Mouse (Mus musculus) midbrain, embryonic 16.5 days (tissue): ENCODE measurements around the gene Fgfr2. TPM values are rescaled to one million over a fixed set of nuclear protein-coding genes. Genes with fewer than 3 reads are reported as not detected.
A peak's percentile ranks its signal among the peaks of the same experiment; 100 is the strongest.

Experiments used
- ATAC-seq: fragments of 200-750 bp; cut with Nextera tagmentation; 2 replicates; pipeline ENCODE4 v1.8.0; 2017; ENCODE audit warnings: moderate TSS enrichment
- H3K27ac ChIP-seq: fragments of 300-500 bp; sonication (generic); 2 replicates; pipeline ENCODE4 v1.5.1; 2014; ENCODE audit warnings: mild to moderate bottlenecking, low read length, mixed read lengths
- H3K27me3 ChIP-seq: fragments of 300-500 bp; sonication (generic); 2 replicates; pipeline ENCODE4 v1.6.1; 2014; ENCODE audit warnings: low read depth, low read length, mixed read lengths; ENCODE audit not compliant: control insufficient read depth, insufficient read depth
- H3K36me3 ChIP-seq: fragments of 300-500 bp; sonication (generic); 2 replicates; pipeline ENCODE4 v1.6.1; 2014; ENCODE audit warnings: mild to moderate bottlenecking, low read length, moderate library complexity, mixed read lengths; ENCODE audit not compliant: control insufficient read depth, insufficient read depth
- H3K4me1 ChIP-seq: fragments of 300-500 bp; sonication (generic); 2 replicates; pipeline ENCODE4 v1.6.1; 2014; ENCODE audit warnings: mild to moderate bottlenecking, low read length, mixed read lengths; ENCODE audit not compliant: control insufficient read depth, insufficient read depth
- H3K4me2 ChIP-seq: fragments of 300-500 bp; sonication (generic); 2 replicates; pipeline ENCODE4 v1.6.1; 2014; ENCODE audit warnings: mild to moderate bottlenecking, low read length, mixed read lengths
- H3K4me3 ChIP-seq: fragments of 300-500 bp; sonication (generic); 2 replicates; pipeline ENCODE4 v1.5.1; 2014; ENCODE audit warnings: low read depth, mild to moderate bottlenecking, low read length, moderate library complexity, mixed read lengths
- H3K9ac ChIP-seq: fragments of 300-500 bp; sonication (generic); 2 replicates; pipeline ENCODE4 v1.6.1; 2014; ENCODE audit warnings: low read depth, low read length, mixed read lengths
- H3K9me3 ChIP-seq: fragments of 300-500 bp; sonication (generic); replicated peaks from 2 replicates; pipeline ENCODE4 v1.6.1; 2014; ENCODE audit warnings: mild to moderate bottlenecking, low read length, mixed read lengths; ENCODE audit not compliant: control insufficient read depth, poor library complexity, severe bottlenecking
- WGBS: fragments of 180-500 bp; shearing (Covaris S2); extraction: QIAGEN DNeasy Blood & Tissue Kit; methylation state at CpG from one replicate; pipeline ENCODE4 v1.1.7; 2014; 5-methylcytosine and 5-hydroxymethylcytosine counted together
- polyA plus RNA-seq: library from polyadenylated mRNA; unstranded; fragments of >200 nt; fragmentation: Nextera tagmentation; extraction: Ambion mirVana; gene quantifications from 2 replicates; pipeline ENCODE4 v1.2.1, GENCODE M21; 2015

Fgfr2 gene
- polyA plus RNA-seq, 1 experiment from 2014 or later: 23.8 TPM

DNA sequence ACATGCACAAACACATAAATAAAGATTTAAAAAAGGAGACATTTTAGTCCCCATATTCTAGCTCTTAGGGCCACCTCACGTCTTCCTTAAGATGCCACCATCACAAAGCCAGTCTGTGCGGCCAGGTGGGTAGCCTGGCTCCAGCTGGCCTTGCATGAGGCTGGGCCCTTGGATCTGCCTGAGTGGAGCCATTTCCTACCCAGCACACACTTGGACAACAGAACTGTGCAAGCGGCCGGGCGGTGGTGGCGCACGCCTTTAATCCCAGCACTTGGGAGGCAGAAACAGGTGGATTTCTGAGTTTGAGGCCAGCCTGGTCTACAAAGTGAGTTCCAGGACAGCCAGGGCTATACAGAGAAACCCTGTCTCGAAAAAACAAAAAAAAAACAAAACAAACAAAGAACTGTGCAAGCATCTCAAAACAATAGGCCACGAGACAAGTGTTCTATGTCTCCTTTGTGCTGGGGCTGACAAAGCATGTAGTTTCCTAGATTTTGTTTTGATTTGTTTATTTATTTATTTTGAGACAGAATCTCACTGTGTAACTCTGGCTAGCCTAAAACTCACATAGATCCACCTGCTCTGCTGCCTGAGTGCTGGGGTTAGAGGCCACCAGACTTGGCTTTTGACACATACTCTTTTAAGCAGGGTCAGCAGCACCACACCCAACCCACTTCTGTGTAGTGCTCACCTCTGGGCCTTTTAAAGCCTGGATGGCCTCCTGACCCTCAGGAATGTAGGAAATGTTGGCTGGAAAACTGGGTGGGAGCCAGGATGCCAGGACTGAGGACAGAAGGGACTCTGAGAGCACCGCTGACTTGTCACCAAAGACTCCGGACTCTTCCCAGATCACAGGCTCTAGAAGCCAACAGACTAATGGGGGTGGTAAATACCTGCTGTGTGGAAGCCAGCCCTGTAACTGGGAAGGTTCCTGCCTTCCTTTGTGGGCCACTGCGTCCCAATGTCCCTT, 400.5 kb downstream of the Fgfr2 start:
- Histone ChIP-seq H3K27me3 (no peaks in the 10 kb centered on the region), H3K36me3 (no peaks in the 10 kb centered on the region), H3K27ac (no peak overlapping the region), H3K4me1 (no peaks in the 10 kb centered on the region; the same call in 1 of the 2 replicates), H3K4me3 (no peak overlapping the region), H3K9ac (no peak overlapping the region), H3K9me3 (no peaks in the 10 kb centered on the region), H3K4me2 (no peak overlapping the region)
- 90% methylated on average over 12 of the region's 12 CpGs for WGBS
- ATAC-seq: no peak

DNA sequence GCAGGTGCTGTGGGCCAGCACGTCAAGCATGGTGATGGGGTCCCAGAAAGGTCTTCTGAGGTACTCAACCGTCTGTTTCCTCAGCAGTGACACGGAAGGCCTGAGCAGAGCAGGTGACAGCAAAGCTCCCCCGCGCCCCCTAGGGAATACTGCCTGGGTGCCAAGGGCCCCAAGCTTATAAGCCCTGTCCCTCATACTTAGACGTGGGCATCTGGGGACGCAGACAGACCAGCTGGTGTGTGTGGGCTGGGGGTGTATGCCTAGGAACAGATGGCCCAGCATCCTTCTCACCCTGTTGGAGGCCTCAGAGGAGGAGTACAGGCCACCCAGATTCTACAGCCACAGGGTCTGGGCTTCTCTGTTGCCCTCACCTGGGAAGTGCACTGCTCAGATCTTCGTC, 402.6 kb downstream of the Fgfr2 start:
- Histone ChIP-seq H3K4me1 (no peaks in the 10 kb centered on the region; the same call in 1 of the 2 replicates), H3K27me3 (no peaks in the 10 kb centered on the region), H3K9me3 (no peaks in the 10 kb centered on the region), H3K4me2 (no peak overlapping the region), H3K4me3 (no peak overlapping the region), H3K36me3 (no peaks in the 10 kb centered on the region), H3K9ac (no peak overlapping the region), H3K27ac (no peak overlapping the region)
- WGBS: 75% methylated on average over 8 of the region's 8 CpGs
- ATAC-seq: no peak

DNA sequence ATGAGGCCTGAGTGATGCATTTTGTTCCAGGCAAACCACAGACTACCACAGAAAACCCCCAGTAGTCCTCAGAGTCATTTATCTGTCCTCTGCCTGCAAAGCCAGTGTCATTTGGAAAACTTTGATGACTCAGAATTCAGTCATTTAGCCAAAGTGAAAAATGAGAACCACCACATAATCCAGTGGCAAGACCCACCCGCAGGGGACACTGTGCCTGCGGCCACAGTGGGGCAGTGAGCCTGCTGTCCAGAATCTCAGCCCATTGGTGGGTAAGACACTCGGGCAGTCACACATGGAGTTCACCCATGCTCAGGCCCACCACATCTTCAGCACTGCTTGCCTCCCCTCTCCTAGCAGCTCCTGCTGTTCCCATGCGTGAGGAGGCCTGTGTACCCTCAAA, 403.6 kb downstream of the Fgfr2 start:
- 90% methylated on average over 4 of the region's 4 CpGs for WGBS
- H3K9ac ChIP-seq: no peak overlapping the region
- no peaks in the 10 kb centered on the region for H3K9me3 ChIP-seq
- ATAC-seq: no peak
- no peak overlapping the region for H3K4me3 ChIP-seq
- no peaks in the 10 kb centered on the region for H3K36me3 ChIP-seq
- H3K27me3 ChIP-seq: no peaks in the 10 kb centered on the region
- H3K4me2 ChIP-seq: no peak overlapping the region
- peaks cover 7% of the 10 kb centered on the region for H3K4me1 ChIP-seq
- H3K27ac ChIP-seq: no peak overlapping the region

- Histone ChIP-seq H3K9me3 (no peaks in the 10 kb centered on the region), H3K27ac (peak overlapping the region; percentile 49), H3K4me3 (no peak overlapping the region), H3K4me1 (peaks cover 18% of the 10 kb centered on the region), H3K36me3 (no peaks in the 10 kb centered on the region), H3K4me2 (no peak overlapping the region), H3K9ac (no peak overlapping the region), H3K27me3 (no peaks in the 10 kb centered on the region)
- 98% methylated on average over 4 of the region's 4 CpGs for WGBS
- ATAC-seq: no peak
These were observed 407.9 kb downstream of the Fgfr2 start for GRCm38 (mm10) chr7:132715259-132715658.

GRCm38 (mm10) chr7:132714236-132714923, 408.8 kb downstream of the Fgfr2 start:
- 0 out of 2 replicates have a peak overlapping the region, but pooled peaks have one; percentile 21 for H3K9ac ChIP-seq
- ATAC-seq: peak; percentile 52

GRCm38 (mm10) chr7:132713483-132714126, 409.5 kb downstream of the Fgfr2 start:
- no peak overlapping the region for H3K4me3 ChIP-seq
- H3K9me3 ChIP-seq: no peaks in the 10 kb centered on the region
- no peak overlapping the region for H3K9ac ChIP-seq
- no peak overlapping the region for H3K4me2 ChIP-seq
- H3K27ac ChIP-seq: peak overlapping the region; percentile 75
- H3K4me1 ChIP-seq: peaks cover 18% of the 10 kb centered on the region
- H3K27me3 ChIP-seq: no peaks in the 10 kb centered on the region
- 78% methylated on average over 8 of the region's 8 CpGs for WGBS
- H3K36me3 ChIP-seq: no peaks in the 10 kb centered on the region
- no peak for ATAC-seq

More at GRCm38 (mm10) chr7:132714236-132714923, 408.8 kb downstream of the Fgfr2 start:
- H3K27me3 ChIP-seq: no peaks in the 10 kb centered on the region
- no peaks in the 10 kb centered on the region for H3K9me3 ChIP-seq
- no peak overlapping the region for H3K4me2 ChIP-seq
- no peaks in the 10 kb centered on the region for H3K36me3 ChIP-seq
- peaks cover 18% of the 10 kb centered on the region for H3K4me1 ChIP-seq
- peak overlapping the region; percentile 75 for H3K27ac ChIP-seq
- no peak overlapping the region for H3K4me3 ChIP-seq
- 37% methylated on average over 6 of the region's 6 CpGs for WGBS

DNA sequence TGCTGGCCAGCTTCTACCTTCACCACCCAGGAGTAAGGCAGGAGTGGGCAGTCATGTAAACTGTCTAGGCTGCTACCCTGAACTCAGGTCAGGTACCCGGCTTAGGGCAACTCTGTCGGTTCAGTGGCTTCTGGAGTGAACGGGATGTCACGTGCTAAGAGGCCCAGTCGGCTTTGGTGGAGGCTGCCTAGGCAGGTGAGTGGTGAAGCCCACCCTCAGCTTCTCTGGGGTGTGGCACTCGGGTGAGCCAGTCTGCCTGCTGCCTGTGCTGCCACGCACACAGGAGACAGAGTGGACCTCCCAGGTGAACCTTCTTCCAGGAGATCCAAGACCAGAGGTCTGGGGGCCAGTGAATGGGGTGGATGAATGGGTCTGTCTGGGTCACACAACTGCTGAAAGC, 410.2 kb downstream of the Fgfr2 start:
- no peak overlapping the region for H3K4me2 ChIP-seq
- WGBS: 89% methylated on average over 7 of the region's 7 CpGs
- H3K4me1 ChIP-seq: peaks cover 18% of the 10 kb centered on the region
- no peak overlapping the region for H3K27ac ChIP-seq
- no peaks in the 10 kb centered on the region for H3K36me3 ChIP-seq
- H3K4me3 ChIP-seq: no peak overlapping the region
- no peak overlapping the region for H3K9ac ChIP-seq
- no peak for ATAC-seq
- no peaks in the 10 kb centered on the region for H3K9me3 ChIP-seq
- no peaks in the 10 kb centered on the region for H3K27me3 ChIP-seq

DNA sequence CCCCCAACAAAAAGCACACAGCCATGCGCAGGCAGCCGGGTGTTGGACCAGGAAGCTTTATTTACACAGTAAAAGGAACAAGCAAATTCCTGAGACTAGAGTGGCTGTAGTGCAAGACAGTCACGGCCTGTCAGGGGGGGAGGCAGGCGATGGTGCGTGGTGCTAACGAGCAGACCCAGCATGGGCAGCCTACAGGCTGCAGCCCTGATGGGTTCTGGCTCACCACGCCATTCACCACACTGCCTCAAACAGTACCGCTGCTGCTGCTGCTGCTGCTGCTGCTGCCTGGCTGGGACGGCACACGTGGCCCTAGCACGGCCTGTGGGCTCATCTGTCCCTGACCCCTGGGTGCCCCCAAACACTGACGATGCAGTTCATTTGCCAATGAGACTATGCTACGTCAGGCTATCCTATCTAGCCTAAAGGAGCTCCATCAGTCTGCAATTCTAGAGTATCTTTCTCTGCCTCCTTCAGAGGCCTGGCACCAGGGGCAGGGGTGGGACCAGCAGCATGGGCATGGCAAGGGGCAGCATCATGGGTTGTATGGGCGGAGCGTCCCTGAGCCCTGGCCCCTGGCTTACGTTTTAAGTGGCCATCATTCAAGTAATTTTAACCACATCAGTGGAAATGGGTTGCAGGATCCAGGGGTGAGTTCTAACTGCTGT, 411.0 kb downstream of the Fgfr2 start:
- H3K4me2 ChIP-seq: no peak overlapping the region
- H3K27ac ChIP-seq: 0 out of 2 replicates have a peak overlapping the region, but pooled peaks have one; percentile 29
- WGBS: 50% methylated on average over 16 of the region's 16 CpGs
- no peak overlapping the region for H3K4me3 ChIP-seq
- no peaks in the 10 kb centered on the region for H3K9me3 ChIP-seq
- ATAC-seq: 0 out of 2 replicates have a peak, but pooled peaks have one; percentile 22
- no peaks in the 10 kb centered on the region for H3K27me3 ChIP-seq
- H3K9ac ChIP-seq: 0 out of 2 replicates have a peak overlapping the region, but pooled peaks have one; percentile 26
- H3K4me1 ChIP-seq: peaks cover 18% of the 10 kb centered on the region
- H3K36me3 ChIP-seq: no peaks in the 10 kb centered on the region
